Mouse (Mus musculus) liver, embryonic 13.5 days (tissue): ENCODE measurements around the gene Wdcp. TPM values are rescaled to one million over a fixed set of nuclear protein-coding genes. Genes with fewer than 3 reads are reported as not detected.
A peak's percentile ranks its signal among the peaks of the same experiment; 100 is the strongest.
"Not testable (repeated sequence)": the region's sequence is repeated elsewhere in the genome, so short reads cannot be mapped to it uniquely, and the experiment has no call there.

Experiments used
- ATAC-seq: fragments of 200-750 bp; cut with Nextera tagmentation; 2 replicates; pipeline ENCODE4 v1.8.0; 2017; ENCODE audit warnings: low read depth, mild to moderate bottlenecking, moderate number of reproducible peaks, moderate library complexity
- DNase-seq: peaks from one replicate; pipeline ENCODE4 v3.0.0; 2022
- H3K27ac ChIP-seq: fragments of 300-500 bp; sonication (generic); 2 replicates; pipeline ENCODE4 v1.5.1; 2015; ENCODE audit warnings: moderate library complexity, mild to moderate bottlenecking, inconsistent platforms
- H3K27me3 ChIP-seq: fragments of 300-500 bp; sonication (generic); 2 replicates; pipeline ENCODE4 v1.6.1; 2015; ENCODE audit warnings: mild to moderate bottlenecking, inconsistent platforms
- H3K36me3 ChIP-seq: fragments of 300-500 bp; sonication (generic); 2 replicates; pipeline ENCODE4 v1.6.1; 2015; ENCODE audit warnings: mild to moderate bottlenecking, inconsistent platforms
- H3K4me1 ChIP-seq: fragments of 300-500 bp; sonication (generic); replicated peaks from 2 replicates; pipeline ENCODE4 v1.6.1; 2015; ENCODE audit warnings: inconsistent platforms
- H3K4me2 ChIP-seq: fragments of 300-500 bp; sonication (generic); 2 replicates; pipeline ENCODE4 v1.6.1; 2015; ENCODE audit warnings: inconsistent platforms, mild to moderate bottlenecking, moderate library complexity
- H3K4me3 ChIP-seq: fragments of 300-500 bp; sonication (generic); replicated peaks from 2 replicates; pipeline ENCODE4 v1.5.1; 2015; ENCODE audit warnings: mild to moderate bottlenecking, inconsistent platforms
- H3K9ac ChIP-seq: fragments of 300-500 bp; sonication (generic); 2 replicates; pipeline ENCODE4 v1.6.1; 2015; ENCODE audit warnings: mild to moderate bottlenecking, inconsistent platforms
- H3K9me3 ChIP-seq: fragments of 300-500 bp; sonication (generic); replicated peaks from 2 replicates; pipeline ENCODE4 v1.6.1; 2016; ENCODE audit warnings: inconsistent platforms
- WGBS: fragments of 180-500 bp; shearing (Covaris S2); methylation state at CpG from one replicate; pipeline ENCODE4 v1.1.7; 2015; ENCODE audit not compliant: insufficient replicate concordance; 5-methylcytosine and 5-hydroxymethylcytosine counted together
- polyA plus RNA-seq: library from polyadenylated mRNA; unstranded; fragments of >200 nt; fragmentation: Nextera tagmentation; extraction: Ambion mirVana; gene quantifications from 2 replicates; pipeline ENCODE4 v1.2.1, GENCODE M21; 2015

The Wdcp gene
- polyA plus RNA-seq, 1 experiment from 2014 or later: 17.3 TPM

DNA sequence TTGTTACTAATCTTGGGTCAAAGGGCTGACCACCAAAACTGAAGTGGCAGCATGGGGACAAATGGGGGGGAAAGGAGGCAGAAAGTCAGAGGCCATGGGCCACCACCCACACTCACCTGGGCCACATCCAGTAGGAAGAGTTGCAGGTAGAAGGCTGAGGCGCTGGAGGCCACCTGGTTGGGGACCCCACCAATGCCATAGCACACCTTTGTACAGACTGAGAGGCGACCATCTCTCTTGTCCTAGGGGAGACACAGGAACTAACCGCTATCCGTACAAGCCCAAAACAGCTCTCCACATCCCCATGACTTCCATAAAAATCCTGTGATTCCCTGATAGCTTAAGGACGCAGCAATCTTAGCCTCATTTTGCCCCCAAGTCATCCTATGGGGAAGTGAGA is 28.2 kb downstream of the Wdcp start:
- H3K27ac ChIP-seq: peak overlapping the region; percentile 100
- peak overlapping the region; percentile 98 for H3K9ac ChIP-seq
- DNase-seq (no peak), ATAC-seq (no peak)
- 90% methylated on average over 5 of the region's 5 CpGs for WGBS
- no peaks in the 10 kb centered on the region for H3K9me3 ChIP-seq
- no peaks in the 10 kb centered on the region for H3K27me3 ChIP-seq
- H3K4me2 ChIP-seq: peak overlapping the region; percentile 82
- H3K36me3 ChIP-seq: peaks cover 59% of the 10 kb centered on the region
- peak overlapping the region; percentile 85 for H3K4me3 ChIP-seq
- H3K4me1 ChIP-seq: peaks cover 74% of the 10 kb centered on the region

DNA sequence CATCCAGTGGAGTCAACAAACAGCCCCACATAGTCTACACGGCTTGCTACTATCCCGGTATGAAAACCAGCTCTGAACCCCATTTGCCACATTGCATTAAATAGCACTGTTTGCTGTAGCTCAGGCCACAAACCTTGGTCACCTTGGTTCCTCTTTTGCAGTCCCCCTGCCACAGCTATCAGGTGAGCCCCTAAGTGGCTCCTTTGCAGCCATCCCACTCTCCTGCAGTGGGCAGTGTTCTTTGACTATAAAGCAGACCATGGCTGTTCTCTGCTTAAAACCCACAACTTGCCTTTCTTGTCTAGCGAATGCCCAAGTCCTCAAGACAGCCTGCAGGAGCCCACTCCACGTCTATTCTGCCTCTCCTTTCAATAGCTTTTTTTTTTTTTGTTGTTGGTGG is 29.2 kb downstream of the Wdcp start:
- ATAC-seq (no peak), DNase-seq (peak; percentile 28)
- no peaks in the 10 kb centered on the region for H3K9me3 ChIP-seq
- H3K4me3 ChIP-seq: peak overlapping the region; percentile 85
- H3K27me3 ChIP-seq: no peaks in the 10 kb centered on the region
- 38% methylated on average over 4 of the region's 4 CpGs for WGBS
- H3K27ac ChIP-seq: peak overlapping the region; percentile 100
- H3K4me2 ChIP-seq: peak overlapping the region; percentile 82
- peak overlapping the region; percentile 98 for H3K9ac ChIP-seq
- peaks cover 74% of the 10 kb centered on the region for H3K4me1 ChIP-seq
- peaks cover 49% of the 10 kb centered on the region for H3K36me3 ChIP-seq

- WGBS: 12% methylated on average over 5 of the region's 5 CpGs
- Histone ChIP-seq H3K27me3 (no peaks in the 10 kb centered on the region), H3K4me2 (peak overlapping the region; percentile 82), H3K9me3 (no peaks in the 10 kb centered on the region), H3K4me1 (peaks cover 71% of the 10 kb centered on the region), H3K27ac (peak overlapping the region; percentile 100), H3K9ac (peak overlapping the region; percentile 98), H3K4me3 (peak overlapping the region; percentile 85), H3K36me3 (peaks cover 41% of the 10 kb centered on the region)
- DNase-seq (peak; percentile 68), ATAC-seq (peak; percentile 89)
Observed at GRCm38 (mm10) chr12:4872983-4873477, 29.9 kb downstream of the Wdcp start.

GRCm38 (mm10) chr12:4873531-4873930 is 30.4 kb downstream of the Wdcp start:
- Histone ChIP-seq H3K27me3 (no peaks in the 10 kb centered on the region), H3K4me1 (peaks cover 73% of the 10 kb centered on the region), H3K9me3 (no peaks in the 10 kb centered on the region), H3K27ac (peak overlapping the region; percentile 100), H3K36me3 (peaks cover 39% of the 10 kb centered on the region), H3K9ac (peak overlapping the region; percentile 98), H3K4me3 (peak overlapping the region; percentile 85), H3K4me2 (peak overlapping the region; percentile 82)
- peak; percentile 13 for DNase-seq
- 10% methylated on average over 6 of the region's 6 CpGs for WGBS
- ATAC-seq: 0 out of 2 replicates have a peak, but pooled peaks have one; percentile 6

- Histone ChIP-seq H3K4me3 (peak within 1 kb of the TSS; percentile 85), H3K27me3 (no peaks in the 10 kb centered on the region), H3K9ac (peak within 1 kb of the TSS; percentile 98), H3K27ac (peak within 1 kb of the TSS; percentile 100), H3K4me1 (peaks cover 66% of the 10 kb centered on the region), H3K9me3 (no peaks in the 10 kb centered on the region), H3K4me2 (peak within 1 kb of the TSS; percentile 82), H3K36me3 (peaks cover 39% of the 10 kb centered on the region)
- ATAC-seq (peak; percentile 83), DNase-seq (peak; percentile 94)
- 2% methylated on average over 24 of the region's 24 CpGs for WGBS
Observed at GRCm38 (mm10) chr12:4874161-4874927, 31.2 kb downstream of the Wdcp start, which contains the start of gene Mfsd2b. TSS of gene Mfsd2b (minus strand) at chr12:4874359.

DNA sequence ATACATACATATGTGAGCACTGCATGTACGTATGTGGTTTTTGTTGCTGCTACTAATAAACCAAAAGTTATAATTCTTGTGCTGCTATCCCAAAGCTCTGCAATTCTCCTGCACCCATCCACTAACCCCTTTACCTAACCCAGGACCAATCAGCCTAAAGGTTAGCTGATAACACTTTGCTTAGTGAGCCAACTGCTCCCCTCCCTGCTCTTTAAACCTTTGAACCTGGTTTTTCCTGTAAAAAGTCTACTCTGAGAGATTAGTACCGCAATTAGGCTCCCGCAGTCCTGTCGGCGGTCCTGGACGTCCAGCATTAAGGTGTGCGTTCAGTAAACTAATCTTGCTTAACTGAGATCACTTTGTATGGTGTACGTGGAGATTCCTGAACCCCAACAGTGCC is 32.5 kb downstream of the Wdcp start:
- WGBS: 77% methylated on average over 8 of the region's 8 CpGs
- no peaks in the 10 kb centered on the region for H3K27me3 ChIP-seq
- no peak overlapping the region for H3K4me3 ChIP-seq
- peaks cover 38% of the 10 kb centered on the region for H3K36me3 ChIP-seq
- ATAC-seq: no peak
- DNase-seq: no peak
- 0 out of 2 replicates have a peak overlapping the region, but pooled peaks have one; percentile 8 for H3K4me2 ChIP-seq
- H3K4me1 ChIP-seq: peaks cover 54% of the 10 kb centered on the region
- H3K9me3 ChIP-seq: no peaks in the 10 kb centered on the region
- H3K27ac ChIP-seq: peak overlapping the region; percentile 47
- peak overlapping the region; percentile 23; the same call in 1 of the 2 replicates for H3K9ac ChIP-seq

GRCm38 (mm10) chr12:4878296-4878783 is 35.2 kb downstream of the Wdcp start:
- peak overlapping the region; percentile 25; the same call in 1 of the 2 replicates for H3K27ac ChIP-seq
- H3K9ac ChIP-seq: no peak overlapping the region
- H3K4me1 ChIP-seq: peaks cover 33% of the 10 kb centered on the region
- no peaks in the 10 kb centered on the region for H3K27me3 ChIP-seq
- WGBS: 37% methylated on average over 9 of the region's 9 CpGs
- no peak overlapping the region for H3K4me3 ChIP-seq
- no peaks in the 10 kb centered on the region for H3K9me3 ChIP-seq
- no peak for DNase-seq
- H3K36me3 ChIP-seq: peaks cover 47% of the 10 kb centered on the region
- ATAC-seq: no peak
- no peak overlapping the region for H3K4me2 ChIP-seq

- WGBS: 84% methylated on average over 5 of the region's 5 CpGs
Observed at GRCm38 (mm10) chr12:4879048-4879447, 35.9 kb downstream of the Wdcp start.

DNA sequence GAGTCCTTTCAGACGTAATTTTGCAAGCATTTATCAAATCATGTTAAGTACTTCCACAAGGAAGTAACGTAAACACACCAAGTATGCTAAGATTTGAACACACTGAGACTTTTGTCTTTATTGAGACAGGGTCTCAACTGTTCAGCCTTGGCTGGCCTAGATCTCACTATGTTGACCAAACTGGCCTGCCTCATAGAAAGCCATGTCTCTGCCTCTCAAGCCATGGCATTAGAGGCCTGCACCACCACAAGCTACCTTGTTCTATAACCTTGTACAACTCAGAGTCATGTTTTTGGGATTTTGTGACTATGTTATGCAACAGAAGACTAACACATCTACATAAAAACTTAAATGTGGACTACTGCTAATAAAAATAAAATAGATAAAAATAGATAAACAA is 39.0 kb downstream of the Wdcp start:
- no peaks in the 10 kb centered on the region for H3K9me3 ChIP-seq
- H3K4me3 ChIP-seq: no peak overlapping the region
- DNase-seq (no peak), ATAC-seq (no peak)
- H3K27ac ChIP-seq: no peak overlapping the region
- peaks cover 66% of the 10 kb centered on the region for H3K36me3 ChIP-seq
- no peak overlapping the region for H3K9ac ChIP-seq
- no peak overlapping the region for H3K4me2 ChIP-seq
- no peaks in the 10 kb centered on the region for H3K27me3 ChIP-seq
- WGBS: 78% methylated on average over 2 of the region's 2 CpGs
- H3K4me1 ChIP-seq: peaks cover 6% of the 10 kb centered on the region

More at GRCm38 (mm10) chr12:4879048-4879447, 35.9 kb downstream of the Wdcp start:
- H3K27me3 ChIP-seq: no peaks in the 10 kb centered on the region
- H3K36me3 ChIP-seq: peaks cover 51% of the 10 kb centered on the region
- H3K9me3 ChIP-seq: no peaks in the 10 kb centered on the region
- no peak overlapping the region for H3K9ac ChIP-seq
- no peak overlapping the region for H3K4me2 ChIP-seq
- H3K4me3 ChIP-seq: no peak overlapping the region
- H3K27ac ChIP-seq: no peak overlapping the region
- no peak for ATAC-seq
- H3K4me1 ChIP-seq: peaks cover 28% of the 10 kb centered on the region
- DNase-seq: no peak

- Histone ChIP-seq H3K4me2 (no peak overlapping the region), H3K9ac (no peak overlapping the region), H3K4me3 (no peak overlapping the region), H3K4me1 (peaks cover 19% of the 10 kb centered on the region), H3K36me3 (peaks cover 59% of the 10 kb centered on the region), H3K27me3 (no peaks in the 10 kb centered on the region), H3K27ac (no peak overlapping the region), H3K9me3 (no peaks in the 10 kb centered on the region)
- ATAC-seq (no peak), DNase-seq (no peak)
- 74% methylated on average over 1 of the region's 1 CpGs for WGBS
Observed at GRCm38 (mm10) chr12:4885062-4885461, 42.0 kb downstream of the Wdcp start.

DNA sequence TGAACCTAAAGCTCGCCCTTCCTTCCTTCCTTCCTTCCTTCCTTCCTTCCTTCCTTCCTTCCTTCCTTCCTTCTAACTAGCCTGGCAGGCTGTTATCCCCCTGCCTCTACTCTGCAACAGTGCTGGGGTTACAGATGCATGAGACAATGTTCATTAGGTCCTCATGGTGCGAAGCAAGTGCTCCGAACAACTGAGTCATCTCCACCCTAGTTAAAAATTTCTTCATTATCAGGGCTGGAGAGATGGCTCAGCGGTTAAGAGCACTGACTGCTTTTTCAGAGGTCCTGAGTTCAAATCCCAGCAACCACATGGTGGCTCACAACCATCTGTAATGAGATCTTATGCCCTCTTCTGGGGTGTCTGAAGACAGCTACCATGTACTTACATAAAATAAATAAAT is 43.5 kb downstream of the Wdcp start:
- H3K27me3 ChIP-seq, H3K4me2 ChIP-seq, ATAC-seq, H3K4me3 ChIP-seq, H3K9me3 ChIP-seq, DNase-seq, H3K9ac ChIP-seq, H3K27ac ChIP-seq: not testable (repeated sequence)
- WGBS: 90% methylated on average over 4 of the region's 4 CpGs
- Histone ChIP-seq H3K36me3 (peaks cover 58% of the 10 kb centered on the region), H3K4me1 (peaks cover 28% of the 10 kb centered on the region)
